Mouse (Mus musculus) neural tube, embryonic 11.5 days (tissue): ENCODE results near the gene Itpr1. TPM values are rescaled to one million over a fixed set of nuclear protein-coding genes. Genes with fewer than 3 reads are reported as not detected.

ENCODE experiments used
- ATAC-seq: fragments of 200-750 bp; cut with Nextera tagmentation; 2 replicates; pipeline ENCODE4 v1.8.0; 2017; ENCODE audit warnings: moderate number of reproducible peaks, mild to moderate bottlenecking, moderate TSS enrichment, moderate library complexity; ENCODE audit not compliant: insufficient read depth, low FRiP score, low TSS enrichment
- DNase-seq: peaks from one replicate; pipeline ENCODE4 v3.0.0-alpha.2; 2015; ENCODE audit warnings: low spot score
- H3K27ac ChIP-seq: fragments of 300-500 bp; sonication (generic); 2 replicates; pipeline ENCODE4 v1.5.1; 2014; ENCODE audit warnings: low read depth, mild to moderate bottlenecking, low read length
- H3K27me3 ChIP-seq: fragments of 300-500 bp; sonication (generic); 2 replicates; pipeline ENCODE4 v1.6.1; 2014; ENCODE audit warnings: mild to moderate bottlenecking, low read length, mixed read lengths; ENCODE audit not compliant: control insufficient read depth, insufficient read depth
- H3K36me3 ChIP-seq: fragments of 300-500 bp; sonication (generic); 2 replicates; pipeline ENCODE4 v1.6.1; 2014; ENCODE audit warnings: mild to moderate bottlenecking, low read length, moderate library complexity, mixed read lengths; ENCODE audit not compliant: control insufficient read depth, insufficient read depth
- H3K4me1 ChIP-seq: fragments of 300-500 bp; sonication (generic); 2 replicates; pipeline ENCODE4 v1.6.1; 2014; ENCODE audit warnings: low read length, mixed read lengths; ENCODE audit not compliant: control insufficient read depth, insufficient read depth
- H3K4me2 ChIP-seq: fragments of 300-500 bp; sonication (generic); 2 replicates; pipeline ENCODE4 v1.6.1; 2014; ENCODE audit warnings: low read depth, mild to moderate bottlenecking, moderate library complexity
- H3K4me3 ChIP-seq: fragments of 300-500 bp; sonication (generic); 2 replicates; pipeline ENCODE4 v1.5.1; 2014; ENCODE audit warnings: low read depth, low read length
- H3K9ac ChIP-seq: fragments of 300-500 bp; sonication (generic); 2 replicates; pipeline ENCODE4 v1.6.1; 2014; ENCODE audit warnings: mild to moderate bottlenecking, low read length
- H3K9me3 ChIP-seq: fragments of 300-500 bp; sonication (generic); 2 replicates; pipeline ENCODE4 v1.6.1; 2016; ENCODE audit warnings: low read length; ENCODE audit not compliant: control insufficient read depth
- WGBS: fragments of 180-500 bp; shearing (Covaris S2); extraction: QIAGEN DNeasy Blood & Tissue Kit; methylation state at CpG from one replicate; pipeline ENCODE4 v1.1.7; 2014; 5-methylcytosine and 5-hydroxymethylcytosine counted together
- polyA plus RNA-seq: library from polyadenylated mRNA; unstranded; fragments of >200 nt; fragmentation: Nextera tagmentation; extraction: Ambion mirVana; gene quantifications from 2 replicates; pipeline ENCODE4 v1.2.1, GENCODE M21; 2014

Itpr1 gene
- polyA plus RNA-seq, 1 experiment from 2014 or later = 8.4 TPM

GRCm38 (mm10) chr6:108252565-108253360 is 39.9 kb downstream of the Itpr1 start:
- Histone ChIP-seq H3K27me3 (no peaks in the 10 kb centered on the region), H3K4me2 (no peak overlapping the region), H3K27ac (no peak overlapping the region), H3K4me3 (no peak overlapping the region), H3K9me3 (no peaks in the 10 kb centered on the region), H3K36me3 (no peaks in the 10 kb centered on the region), H3K4me1 (peaks cover 4% of the 10 kb centered on the region; the same call in 1 of the 2 replicates), H3K9ac (no peak overlapping the region)
- ATAC-seq (no peak), DNase-seq (no peak)
- WGBS = 72% methylated on average over 13 of the region's 13 CpGs

GRCm38 (mm10) chr6:108254132-108255064 is 41.5 kb downstream of the Itpr1 start:
- no peak overlapping the region for H3K27ac ChIP-seq
- no peak overlapping the region for H3K9ac ChIP-seq
- WGBS = 81% methylated on average over 9 of the region's 9 CpGs
- peaks cover 2% of the 10 kb centered on the region; the same call in 1 of the 2 replicates for H3K4me1 ChIP-seq
- no peak overlapping the region for H3K4me2 ChIP-seq
- no peaks in the 10 kb centered on the region for H3K36me3 ChIP-seq
- no peak overlapping the region for H3K4me3 ChIP-seq
- DNase-seq = no peak
- no peak for ATAC-seq
- H3K9me3 ChIP-seq = no peaks in the 10 kb centered on the region
- no peaks in the 10 kb centered on the region for H3K27me3 ChIP-seq

- no peaks in the 10 kb centered on the region for H3K36me3 ChIP-seq
- ATAC-seq = no peak
- 86% methylated on average over 4 of the region's 4 CpGs for WGBS
Measured at GRCm38 (mm10) chr6:108255880-108256279, 43.0 kb downstream of the Itpr1 start.

GRCm38 (mm10) chr6:108257225-108257624 is 44.3 kb downstream of the Itpr1 start:
- H3K36me3 ChIP-seq = no peaks in the 10 kb centered on the region
- H3K27me3 ChIP-seq = no peaks in the 10 kb centered on the region
- no peaks in the 10 kb centered on the region for H3K4me1 ChIP-seq
- no peak overlapping the region for H3K4me2 ChIP-seq
- no peak for DNase-seq
- H3K27ac ChIP-seq = no peak overlapping the region
- H3K9me3 ChIP-seq = no peaks in the 10 kb centered on the region
- no peak overlapping the region for H3K9ac ChIP-seq
- ATAC-seq = no peak
- H3K4me3 ChIP-seq = no peak overlapping the region
- 84% methylated on average over 3 of the region's 3 CpGs for WGBS

More at GRCm38 (mm10) chr6:108255880-108256279, 43.0 kb downstream of the Itpr1 start:
- Histone ChIP-seq H3K9ac (no peak overlapping the region), H3K4me2 (no peak overlapping the region), H3K9me3 (no peaks in the 10 kb centered on the region), H3K27ac (no peak overlapping the region), H3K27me3 (no peaks in the 10 kb centered on the region), H3K4me1 (no peaks in the 10 kb centered on the region), H3K4me3 (no peak overlapping the region)
- no peak for DNase-seq

- Histone ChIP-seq H3K9me3 (no peaks in the 10 kb centered on the region), H3K36me3 (no peaks in the 10 kb centered on the region), H3K9ac (no peak overlapping the region), H3K27me3 (no peaks in the 10 kb centered on the region), H3K27ac (no peak overlapping the region), H3K4me1 (no peaks in the 10 kb centered on the region), H3K4me2 (no peak overlapping the region), H3K4me3 (no peak overlapping the region)
- WGBS = 44% methylated on average over 2 of the region's 2 CpGs
- ATAC-seq (no peak), DNase-seq (no peak)
Measured at GRCm38 (mm10) chr6:108258631-108259030, 45.7 kb downstream of the Itpr1 start.

GRCm38 (mm10) chr6:108259671-108260070 is 46.8 kb downstream of the Itpr1 start:
- Histone ChIP-seq H3K4me2 (no peak overlapping the region), H3K9ac (no peak overlapping the region), H3K27me3 (no peaks in the 10 kb centered on the region), H3K27ac (no peak overlapping the region), H3K4me1 (no peaks in the 10 kb centered on the region), H3K4me3 (no peak overlapping the region), H3K36me3 (no peaks in the 10 kb centered on the region), H3K9me3 (no peaks in the 10 kb centered on the region)
- no peak for ATAC-seq
- WGBS = 22% methylated on average over 2 of the region's 2 CpGs
- DNase-seq = no peak

- DNase-seq = no peak
- 90% methylated on average over 3 of the region's 3 CpGs for WGBS
- no peak for ATAC-seq
- Histone ChIP-seq H3K4me1 (no peaks in the 10 kb centered on the region), H3K4me3 (no peak overlapping the region), H3K9me3 (no peaks in the 10 kb centered on the region), H3K9ac (no peak overlapping the region), H3K4me2 (no peak overlapping the region), H3K36me3 (no peaks in the 10 kb centered on the region), H3K27me3 (no peaks in the 10 kb centered on the region), H3K27ac (no peak overlapping the region)
Measured at GRCm38 (mm10) chr6:108261506-108261905, 48.6 kb downstream of the Itpr1 start.

- H3K4me2 ChIP-seq = no peak overlapping the region
- no peak overlapping the region for H3K9ac ChIP-seq
- DNase-seq (no peak), ATAC-seq (no peak)
- no peak overlapping the region for H3K27ac ChIP-seq
- H3K27me3 ChIP-seq = no peaks in the 10 kb centered on the region
- no peaks in the 10 kb centered on the region for H3K36me3 ChIP-seq
- H3K4me1 ChIP-seq = no peaks in the 10 kb centered on the region
- no peak overlapping the region for H3K4me3 ChIP-seq
- no peaks in the 10 kb centered on the region for H3K9me3 ChIP-seq
- 88% methylated on average over 3 of the region's 3 CpGs for WGBS
Measured at GRCm38 (mm10) chr6:108264164-108264563, 51.3 kb downstream of the Itpr1 start.
